Mouse (Mus musculus) hindlimb bud, embryonic 11.5 days (tissue): Measurements from ENCODE around the gene Kcnt2.

Experiments used
- DNase-seq: peaks from one replicate; pipeline ENCODE4 v3.0.0-alpha.2; 2012; ENCODE audit warnings: low read depth, low spot score; ENCODE audit errors: extremely low spot score

Gene Kcnt2

DNA sequence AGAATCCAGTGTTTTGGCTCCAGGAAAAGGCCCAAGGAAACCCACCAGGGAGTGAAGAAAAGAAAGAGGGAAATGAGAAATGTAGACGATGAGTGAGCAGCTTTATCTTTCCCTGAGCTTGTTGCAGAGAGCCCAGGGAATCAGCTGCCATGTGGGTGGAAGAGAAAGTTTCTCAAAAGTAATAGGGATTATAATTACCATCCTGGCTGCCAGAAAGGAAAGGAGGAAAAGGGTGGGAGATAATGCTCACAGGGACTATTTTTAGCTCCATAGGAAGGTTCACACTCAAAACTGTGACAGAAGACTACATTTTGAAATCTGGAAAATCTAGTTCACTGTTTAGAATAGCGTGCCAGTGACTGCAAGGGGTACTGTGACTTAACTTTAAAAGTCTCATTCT is 243.9 kb downstream of the Kcnt2 start:
- no peak for DNase-seq

DNA sequence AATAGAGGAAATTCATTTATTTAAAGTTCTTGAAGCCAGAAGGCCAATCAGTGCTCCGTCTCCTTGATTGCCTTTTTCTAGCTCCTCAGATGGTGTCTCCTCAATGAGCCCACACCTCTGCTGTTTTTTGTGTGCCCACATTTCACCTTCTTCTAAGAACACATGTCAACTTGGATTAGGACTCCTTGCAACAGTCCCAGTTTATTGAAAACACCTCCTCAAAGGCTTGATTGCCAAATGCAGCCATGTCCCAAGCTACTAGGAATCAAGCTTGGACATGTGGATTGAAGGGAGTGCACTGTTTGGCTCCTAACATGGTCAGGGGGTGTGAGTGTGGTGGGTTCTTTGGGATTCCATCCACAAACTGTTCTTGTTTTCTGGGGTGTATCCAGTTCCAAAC is 245.4 kb downstream of the Kcnt2 start:
- DNase-seq: no peak

DNA sequence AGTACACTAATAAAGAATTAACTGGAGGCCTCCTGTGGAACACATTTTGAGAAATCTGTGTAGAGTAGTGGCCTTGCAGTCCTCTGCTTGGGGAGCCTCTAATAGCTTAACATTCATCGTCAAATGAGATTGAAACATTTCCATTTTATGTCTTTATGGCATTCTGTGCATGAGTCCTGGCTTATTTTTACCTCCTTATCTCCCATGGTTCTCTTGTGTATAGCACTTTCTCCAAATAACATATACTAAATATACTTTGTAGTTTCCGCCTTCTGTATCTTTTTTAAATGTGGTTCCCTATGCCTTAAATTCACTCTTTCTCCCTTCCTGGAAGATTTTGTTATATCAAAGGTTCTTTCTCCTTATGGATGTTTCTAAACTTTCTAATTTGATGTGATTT is 246.3 kb downstream of the Kcnt2 start:
- DNase-seq: no peak

DNA sequence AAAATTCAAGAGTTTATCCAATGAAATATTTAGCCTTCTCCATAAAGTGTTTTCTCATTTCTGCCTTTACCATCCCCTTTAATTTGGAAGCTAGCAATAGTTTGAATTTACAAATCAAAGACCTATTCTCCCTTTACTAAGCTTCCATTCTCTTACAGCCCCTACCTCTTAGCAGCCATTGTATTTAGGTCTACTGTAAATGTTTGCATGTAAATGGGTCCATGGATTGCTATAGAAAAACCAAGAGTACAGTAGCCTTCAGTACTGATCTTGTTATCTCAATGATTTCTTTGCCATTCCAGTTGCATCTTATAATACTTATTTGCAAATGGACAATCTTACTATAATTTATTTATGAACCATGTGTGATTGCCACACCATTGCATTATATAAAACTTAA is 267.5 kb downstream of the Kcnt2 start:
- no peak for DNase-seq

DNA sequence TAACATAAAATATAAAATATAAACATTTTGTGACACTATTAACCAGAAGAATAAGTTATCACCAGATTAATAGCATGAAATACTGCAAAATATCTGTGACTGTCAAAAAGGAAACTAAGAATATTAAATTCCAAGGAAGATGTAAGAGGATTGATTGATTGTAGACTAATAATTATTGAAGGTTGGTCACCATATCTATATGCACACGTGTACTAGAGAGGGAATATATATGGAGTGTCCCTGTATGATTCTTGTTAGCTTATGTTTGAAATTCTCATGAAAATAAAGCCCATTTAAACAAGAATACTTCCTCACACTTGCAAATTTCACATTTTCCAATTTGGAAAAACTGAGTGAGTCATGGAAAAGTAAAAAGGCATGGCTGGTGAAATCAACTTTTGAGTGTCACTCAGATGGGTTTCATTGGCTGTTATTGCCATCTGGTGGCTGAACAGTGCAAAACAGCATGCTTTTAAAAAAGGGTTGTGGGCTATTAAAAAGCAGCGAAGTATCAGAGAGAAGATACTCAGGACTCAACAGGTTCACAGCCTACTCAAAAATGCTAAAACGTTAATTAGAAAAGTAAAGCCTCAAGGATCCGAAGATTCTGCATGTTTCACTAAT is 285.4 kb downstream of the Kcnt2 start:
- DNase-seq: no peak

DNA sequence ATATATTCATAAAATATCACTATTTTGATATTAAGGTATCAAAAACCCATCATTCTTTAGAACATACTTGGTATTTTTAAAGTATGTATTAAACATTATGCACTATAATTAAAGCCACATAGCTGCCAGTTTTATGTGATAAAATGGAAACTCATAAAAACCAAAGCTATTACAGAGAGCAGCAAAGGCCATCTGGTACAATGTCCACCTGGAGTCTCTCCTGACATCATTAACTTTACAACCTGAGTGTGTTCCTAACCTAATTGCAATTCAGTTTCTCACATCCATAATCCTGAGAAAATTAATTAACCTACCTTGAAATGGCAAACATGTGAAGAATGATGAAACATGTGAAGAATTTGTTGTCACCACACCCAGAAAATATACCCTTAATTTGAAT is 288.9 kb downstream of the Kcnt2 start:
- no peak for DNase-seq

DNA sequence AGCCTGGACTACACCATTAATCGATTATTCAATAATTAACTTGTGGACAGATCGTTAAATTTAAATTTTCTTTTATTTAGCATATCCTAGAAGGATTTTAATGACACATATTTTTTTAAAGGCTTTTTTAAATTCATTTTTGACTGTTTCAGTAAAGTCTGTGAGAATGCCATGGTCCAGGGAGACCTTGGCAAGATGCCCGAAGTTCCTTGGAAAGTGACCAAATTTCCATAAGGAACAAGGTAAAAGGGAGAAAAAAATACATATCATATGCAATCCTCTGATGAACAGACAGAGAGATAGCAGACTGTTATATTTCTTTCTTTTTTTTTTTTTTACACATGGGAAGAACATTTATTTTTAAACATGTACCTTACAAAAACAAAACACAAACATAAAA is 296.1 kb downstream of the Kcnt2 start:
- DNase-seq: no peak

DNA sequence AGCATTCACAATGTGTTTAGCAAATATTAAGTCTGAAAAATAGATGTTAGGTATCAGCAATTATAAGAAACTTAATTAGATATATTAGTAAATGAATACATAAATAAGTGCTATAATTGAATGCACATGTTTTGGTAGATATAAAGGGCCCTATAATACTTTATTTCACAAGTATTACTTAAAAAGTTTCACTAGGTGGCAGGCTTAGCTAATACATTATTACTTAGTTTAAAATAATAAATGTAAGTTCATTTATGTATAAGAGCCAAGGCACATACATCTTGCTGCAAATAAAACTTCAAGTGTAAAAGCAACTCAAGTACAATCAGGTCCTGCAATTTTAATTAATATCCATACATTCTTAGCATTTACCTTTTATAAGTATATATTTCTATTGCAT is 302.8 kb downstream of the Kcnt2 start:
- DNase-seq: no peak

DNA sequence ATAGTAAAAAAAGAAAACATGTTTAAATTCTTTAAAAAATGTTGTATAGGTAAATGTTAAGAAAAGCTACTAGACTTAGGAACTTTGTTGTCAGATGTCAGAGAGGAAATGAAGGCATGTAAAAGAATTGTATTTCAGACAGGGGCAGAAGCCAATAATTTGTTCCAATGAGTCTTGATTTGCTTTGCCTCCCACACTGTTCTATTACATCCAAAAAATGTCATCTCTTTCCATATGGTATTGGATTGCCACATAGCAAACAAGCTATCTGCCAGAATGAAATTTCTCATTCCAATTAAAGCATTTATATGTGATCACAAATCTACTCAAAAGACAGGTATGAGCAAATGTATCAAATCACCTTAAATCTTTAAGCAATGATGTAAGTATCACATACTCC is 314.8 kb downstream of the Kcnt2 start:
- DNase-seq: no peak

DNA sequence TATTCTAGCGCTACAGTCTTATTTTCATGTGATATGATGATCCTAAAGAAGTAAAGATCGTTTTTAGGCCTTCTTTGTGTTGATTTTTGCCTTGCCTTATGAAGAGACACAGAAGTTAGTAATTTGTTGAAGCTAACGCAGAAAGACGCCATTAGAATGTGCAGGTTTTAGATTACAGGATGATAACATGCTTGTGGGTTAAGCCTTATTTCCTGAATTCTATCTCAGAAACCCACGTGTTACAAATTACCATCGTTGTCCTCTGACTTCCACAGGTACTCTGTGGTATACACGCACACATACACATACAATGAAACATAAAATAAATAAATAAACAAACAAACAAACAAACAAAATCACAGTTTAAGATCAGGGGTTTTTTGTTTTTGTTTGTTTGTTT is 326.2 kb downstream of the Kcnt2 start:
- no peak for DNase-seq

DNA sequence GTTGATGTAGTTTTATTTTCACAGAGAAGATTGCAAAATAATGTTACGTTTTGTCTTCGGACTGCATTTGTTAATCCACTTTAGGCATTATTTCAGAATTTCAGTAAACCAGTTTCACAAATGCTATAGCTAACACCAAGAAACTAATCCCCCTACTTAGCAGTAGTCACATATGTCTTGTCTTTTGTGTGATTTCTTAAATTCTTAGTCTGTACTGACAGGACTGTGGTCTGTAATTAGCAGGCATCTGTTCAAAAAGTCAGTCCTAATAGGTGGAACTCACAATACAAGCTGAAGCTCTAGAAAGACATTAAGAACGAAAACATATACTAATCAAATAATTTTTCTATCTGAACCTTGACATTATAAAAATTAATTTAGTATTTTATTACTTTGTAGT is 332.6 kb downstream of the Kcnt2 start:
- DNase-seq: no peak

DNA sequence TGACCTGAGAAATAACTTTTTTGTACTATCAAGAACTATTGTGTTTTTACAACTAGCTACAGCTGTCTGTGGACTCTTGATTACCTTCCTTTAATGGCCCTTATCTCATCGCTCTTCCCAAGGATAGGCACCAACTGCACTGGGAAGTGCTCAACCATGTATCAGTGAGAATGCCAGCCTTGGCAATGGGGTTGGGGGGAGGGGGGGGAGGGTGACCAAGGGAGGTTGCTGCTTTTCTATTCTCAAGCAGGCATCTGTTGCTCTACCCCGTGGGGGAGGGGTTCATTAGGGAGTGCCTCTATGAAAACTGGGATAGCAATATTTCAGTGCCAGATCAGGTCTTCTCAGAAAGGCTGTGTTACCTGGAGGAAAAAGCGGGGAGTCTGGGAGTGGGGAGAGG is 342.3 kb downstream of the Kcnt2 start:
- DNase-seq: no peak

DNA sequence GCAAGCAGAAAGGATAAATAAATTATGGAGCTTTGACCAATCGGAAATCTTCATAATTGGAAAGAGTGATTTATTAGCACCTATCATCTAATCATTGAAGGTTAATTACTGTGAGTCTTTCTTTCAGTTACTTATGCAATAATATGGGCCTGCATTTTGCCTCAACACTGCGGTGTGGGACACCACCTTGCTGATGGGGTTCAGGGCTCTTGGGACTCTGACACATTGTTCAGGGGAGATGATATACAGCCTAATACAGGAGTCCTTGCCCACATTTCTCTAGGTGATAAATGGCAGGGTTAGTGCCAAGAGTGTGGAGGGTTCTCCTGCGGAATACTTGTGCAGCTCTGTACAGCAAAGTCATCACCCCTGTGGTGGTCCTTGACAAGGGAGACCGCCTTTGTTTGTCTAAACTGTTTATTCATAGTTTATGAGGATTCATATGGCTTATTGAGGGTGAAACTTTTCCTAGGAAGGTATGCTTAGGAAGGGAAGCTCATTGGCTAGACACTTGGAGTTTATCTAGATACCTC is 362.9 kb downstream of the Kcnt2 start:
- DNase-seq: no peak

DNA sequence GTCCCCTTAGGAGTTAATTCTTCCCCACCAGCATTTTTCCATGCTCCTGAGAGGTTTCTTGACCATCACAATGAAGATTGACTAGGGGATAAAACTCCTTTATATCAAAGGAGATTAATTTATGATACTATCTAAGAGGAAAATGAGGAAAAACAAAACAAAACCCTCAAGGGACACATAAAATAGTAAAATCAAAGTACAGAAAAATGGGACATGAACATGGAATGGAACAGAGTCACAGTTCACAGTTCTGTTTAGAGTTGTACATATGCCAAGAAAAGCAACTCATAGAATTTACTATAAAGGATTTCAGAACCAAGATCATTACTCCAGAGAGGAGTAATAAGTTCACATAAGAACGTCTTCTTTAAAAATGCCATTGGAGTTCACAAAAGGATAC is 367.1 kb downstream of the Kcnt2 start:
- no peak for DNase-seq

DNA sequence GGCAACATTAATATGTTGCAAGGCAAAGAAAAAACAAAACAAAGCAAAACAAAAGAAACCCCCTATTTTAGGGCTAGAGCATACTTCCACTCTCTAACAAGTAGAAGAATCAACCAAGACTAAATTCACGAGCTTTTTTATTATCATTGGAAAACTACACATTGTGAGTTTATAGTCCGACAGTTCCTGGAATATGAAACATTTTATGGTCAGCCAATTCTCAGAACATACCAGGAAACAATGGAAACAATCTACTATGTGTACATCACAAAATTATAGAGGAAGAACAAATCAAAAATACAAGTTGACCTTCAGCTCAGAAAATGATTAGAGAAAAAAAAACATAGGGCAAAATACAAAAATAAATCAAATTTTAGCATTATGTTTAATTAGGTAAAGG is 368.9 kb downstream of the Kcnt2 start:
- DNase-seq: no peak

DNA sequence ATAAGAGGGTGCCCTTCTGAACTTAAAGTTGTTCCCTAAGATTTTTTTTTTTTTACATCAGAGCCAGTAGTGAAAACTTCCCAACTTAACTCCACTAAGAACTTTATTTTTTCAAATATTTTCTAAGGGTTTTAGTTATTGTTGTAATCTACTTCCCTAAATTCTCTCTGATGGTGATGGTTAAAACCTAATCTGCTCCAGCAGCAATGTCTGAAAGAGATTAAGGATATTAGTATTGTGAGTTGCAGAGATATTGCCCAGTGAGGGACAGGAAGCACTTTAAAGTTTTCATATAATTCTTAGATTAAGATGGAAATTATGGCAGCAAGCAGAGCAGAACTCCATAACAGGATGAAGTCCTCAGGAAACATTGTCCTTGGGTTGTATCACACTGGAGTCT is 372.2 kb downstream of the Kcnt2 start:
- DNase-seq: no peak

DNA sequence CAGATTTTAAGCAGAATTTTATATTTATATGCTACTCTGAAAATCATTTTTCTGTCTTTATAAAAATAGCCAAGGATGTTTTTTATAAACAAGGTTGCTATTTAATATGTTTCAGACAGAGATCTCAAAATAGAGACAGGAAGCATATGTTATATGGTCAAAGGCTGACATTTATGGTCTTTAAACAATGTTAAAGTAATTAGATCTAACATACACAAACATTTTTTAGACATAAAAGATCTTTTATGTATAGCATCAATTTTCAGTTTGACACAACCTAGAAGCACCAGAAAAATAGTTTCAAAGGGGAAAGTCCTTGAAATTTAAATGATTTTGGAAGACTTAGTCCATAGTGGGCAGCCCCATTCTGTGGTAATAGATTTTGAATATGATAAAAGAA is 379.0 kb downstream of the Kcnt2 start:
- DNase-seq: no peak

DNA sequence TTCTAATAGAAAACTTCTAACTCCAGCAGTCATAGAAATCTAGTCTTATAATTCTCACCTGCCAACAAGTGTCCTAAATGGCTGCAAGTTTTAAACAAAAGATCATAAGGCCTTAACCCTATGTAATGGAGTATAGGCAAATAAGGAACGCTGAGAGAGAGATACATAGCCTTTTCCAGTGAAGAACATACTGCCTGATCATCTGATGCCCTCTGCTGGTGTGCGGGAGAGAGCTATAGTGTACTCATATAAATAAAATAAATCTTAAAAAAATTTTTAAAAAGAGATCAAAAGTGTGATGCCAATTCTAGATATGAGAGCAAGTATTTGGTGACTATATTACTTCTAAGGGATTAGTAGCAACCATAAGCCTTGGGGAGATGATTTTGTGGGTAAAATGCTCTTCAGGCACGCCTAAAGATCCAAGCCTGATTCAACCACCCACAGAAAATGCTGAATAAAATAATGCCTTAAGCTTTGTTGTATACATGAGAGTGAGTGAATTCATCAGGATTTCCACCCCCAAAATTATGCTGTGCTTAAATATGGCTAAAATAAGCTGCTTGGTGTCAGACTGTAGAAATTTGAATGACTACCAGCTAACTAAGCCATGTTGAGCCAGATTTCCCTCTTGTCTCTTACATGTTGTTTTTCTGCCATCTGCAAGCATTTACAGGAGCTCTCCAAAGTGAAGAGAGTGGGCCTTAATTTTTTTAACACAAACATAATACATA is 413.8 kb downstream of the Kcnt2 start:
- DNase-seq: no peak

DNA sequence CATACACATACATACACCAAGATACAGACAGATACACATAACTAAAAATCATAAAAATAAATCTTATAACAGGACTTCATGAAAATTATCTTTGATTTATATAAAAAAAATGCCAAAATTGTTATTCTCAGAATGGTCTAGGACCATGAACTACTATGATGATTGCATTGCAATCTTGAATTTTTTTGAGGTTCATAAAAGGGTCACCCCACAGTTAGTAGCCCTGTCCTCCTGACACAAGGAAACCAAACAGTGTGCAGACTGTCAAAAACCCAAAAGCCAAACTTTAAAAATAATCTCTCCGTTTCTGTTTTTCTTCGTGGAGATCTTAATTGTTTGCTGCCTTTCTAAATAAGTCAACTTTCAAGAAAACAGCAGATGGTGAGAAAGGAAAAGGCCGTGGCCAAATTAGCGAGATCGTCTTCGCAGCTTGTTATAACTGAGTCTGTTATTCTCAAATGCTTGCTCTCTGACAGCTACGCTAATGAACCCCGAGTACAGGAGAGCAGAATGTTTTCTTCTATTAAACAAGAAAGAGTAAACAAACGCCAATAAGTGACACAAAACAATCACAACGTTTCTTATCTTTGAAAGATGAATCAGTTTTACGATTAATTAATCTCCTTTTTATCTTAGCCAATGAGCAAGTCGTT is 414.9 kb downstream of the Kcnt2 start:
- DNase-seq: no peak

DNA sequence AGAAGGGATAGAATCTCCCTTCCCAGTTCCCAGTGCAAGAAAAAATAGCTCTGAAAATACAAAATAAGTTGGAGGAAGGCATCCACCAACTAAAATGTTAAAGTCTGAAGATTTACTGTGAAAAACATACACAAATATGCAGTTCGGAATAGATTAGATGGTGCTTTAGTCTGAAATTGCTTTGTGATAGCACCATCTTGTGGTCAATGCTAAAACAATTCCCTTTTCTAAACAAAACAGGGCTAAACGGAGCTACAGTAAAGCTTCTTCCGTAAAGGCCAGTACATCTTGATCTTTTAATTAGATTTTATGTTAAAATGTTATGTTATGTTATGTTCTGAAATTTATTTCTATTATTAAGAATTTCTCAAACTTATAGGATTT is 415.4 kb downstream of the Kcnt2 start:
- peak; percentile 31 for DNase-seq
